Mouse (Mus musculus) embryo, embryonic 11.5 days (tissue): ENCODE data around the gene Necap1.
A peak's percentile ranks its signal among the peaks of the same experiment; 100 is the strongest.

Experiments used
- DNase-seq: peaks from one replicate; pipeline ENCODE4 v3.0.0-alpha.2; 2012; ENCODE audit warnings: low read depth, low spot score

Necap1 gene

GRCm38 (mm10) chr6:122883603-122884002, 9.3 kb downstream of the Necap1 start:
- no peak for DNase-seq

GRCm38 (mm10) chr6:122889599-122889998, 15.3 kb downstream of the Necap1 start:
- no peak for DNase-seq

GRCm38 (mm10) chr6:122892442-122893049, 18.3 kb downstream of the Necap1 start:
- DNase-seq = peak; percentile 46

GRCm38 (mm10) chr6:122919922-122920321, 45.6 kb downstream of the Necap1 start:
- no peak for DNase-seq

DNA sequence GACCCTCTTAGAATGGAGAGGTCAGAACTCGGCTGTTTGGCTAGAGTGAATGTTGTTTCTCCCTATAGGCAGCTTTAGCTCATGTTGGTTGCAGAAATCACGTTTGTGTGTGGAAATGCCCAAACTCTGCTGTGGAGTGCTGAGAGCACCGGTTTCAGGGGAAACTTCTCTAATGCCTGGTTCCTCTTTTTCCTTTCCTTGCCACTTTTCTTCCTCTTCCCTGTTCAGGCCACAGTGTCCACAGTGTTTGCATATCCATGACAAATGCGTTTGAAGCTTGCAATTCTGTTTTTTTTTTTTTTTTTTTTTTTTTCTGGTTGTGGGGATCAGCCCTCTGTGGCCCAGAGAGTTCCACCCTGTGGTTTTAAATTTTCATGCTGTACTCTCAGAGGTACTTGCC, 47.2 kb downstream of the Necap1 start, which contains the start of gene Clec4a1:
Gene Clec4a1, plus strand, starts transcription at position 398 of the 400 bp plus-strand sequence.
- DNase-seq = no peak

- DNase-seq = no peak
Measured at GRCm38 (mm10) chr6:122934845-122935244, 60.6 kb downstream of the Necap1 start.
